Mouse (Mus musculus) monocyte, adult 5-6 weeks (primary cell): ENCODE measurements around the gene Slc7a14. TPM values are rescaled to one million over a fixed set of nuclear protein-coding genes. Genes with fewer than 3 reads are reported as not detected.
"Not testable (repeated sequence)": the region's sequence is repeated elsewhere in the genome, so short reads cannot be mapped to it uniquely, and the experiment has no call there.

Experiments
- ATAC-seq: fragments of 153-309, 156-312 bp; replicated peaks from 2 replicates; pipeline ENCODE4 v1.8.0; 2017; ENCODE audit warnings: mild to moderate bottlenecking; ENCODE audit not compliant: low TSS enrichment, insufficient number of reproducible peaks, severe bottlenecking, poor library complexity, low FRiP score
- total RNA-seq: library from RNA; stranded (forward); fragments of 200-1000, 200-491, 200-594 nt; gene quantifications from 3 replicates; pipeline ENCODE4 v1.2.3, GENCODE M21; 2017

Gene Slc7a14
- total RNA-seq, result 0.10 to 0.11 TPM in 2 of 3 replicates, not detected in the other

GRCm38 (mm10) chr3:31309934-31310787 lies at the start of gene Slc7a14:
Slc7a14 (minus strand) TSS chr3:31310378.
- no peak for ATAC-seq

- no peak for ATAC-seq
These were observed 36.4 kb upstream of the Slc7a14 start for GRCm38 (mm10) chr3:31346540-31346939.

- no peak for ATAC-seq
These were observed 35.6 kb upstream of the Slc7a14 start for GRCm38 (mm10) chr3:31345766-31346165.

- ATAC-seq, result no peak
These were observed 29.1 kb upstream of the Slc7a14 start for GRCm38 (mm10) chr3:31339236-31339635.

- no peak for ATAC-seq
These were observed 18.2 kb upstream of the Slc7a14 start for GRCm38 (mm10) chr3:31328237-31328836.

- ATAC-seq, result no peak
These were observed 17.6 kb upstream of the Slc7a14 start for GRCm38 (mm10) chr3:31327791-31328190.

- ATAC-seq, result no peak
These were observed 14.1 kb upstream of the Slc7a14 start for GRCm38 (mm10) chr3:31324231-31324654.

GRCm38 (mm10) chr3:31309371-31309933 lies 726 bp downstream of the Slc7a14 start:
- no peak for ATAC-seq

- ATAC-seq, result no peak
These were observed 1.3 kb downstream of the Slc7a14 start for GRCm38 (mm10) chr3:31308906-31309305.

- ATAC-seq, result no peak
These were observed 2.2 kb downstream of the Slc7a14 start for GRCm38 (mm10) chr3:31307936-31308335.

GRCm38 (mm10) chr3:31291673-31292602 lies 18.2 kb downstream of the Slc7a14 start:
- no peak for ATAC-seq

- ATAC-seq, result no peak
These were observed 22.7 kb downstream of the Slc7a14 start for GRCm38 (mm10) chr3:31287421-31287948.

GRCm38 (mm10) chr3:31281116-31281515 lies 29.1 kb downstream of the Slc7a14 start:
- ATAC-seq, result no peak

- ATAC-seq, result no peak
These were observed 35.3 kb downstream of the Slc7a14 start for GRCm38 (mm10) chr3:31274875-31275274.

- ATAC-seq, result not testable (repeated sequence)
These were observed 36.9 kb downstream of the Slc7a14 start for GRCm38 (mm10) chr3:31273247-31273646.

- ATAC-seq, result no peak
These were observed 37.5 kb downstream of the Slc7a14 start for GRCm38 (mm10) chr3:31272635-31273034.

GRCm38 (mm10) chr3:31269551-31270317 lies 40.4 kb downstream of the Slc7a14 start:
- no peak for ATAC-seq

- no peak for ATAC-seq
These were observed 42.3 kb downstream of the Slc7a14 start for GRCm38 (mm10) chr3:31267921-31268320.
